Mouse (Mus musculus) intestine, embryonic 15.5 days (tissue): ENCODE data around the gene Bri3. TPM values are rescaled to one million over a fixed set of nuclear protein-coding genes. Genes with fewer than 3 reads are reported as not detected.
A peak's percentile ranks its signal among the peaks of the same experiment; 100 is the strongest.

Experiments
- ATAC-seq: fragments of 200-750 bp; cut with Nextera tagmentation; 2 replicates; pipeline ENCODE4 v1.8.0; 2017; ENCODE audit warnings: moderate TSS enrichment, moderate library complexity
- H3K27ac ChIP-seq: fragments of 300-500 bp; sonication (generic); 2 replicates; pipeline ENCODE4 v1.5.1; 2015; ENCODE audit warnings: mild to moderate bottlenecking, inconsistent platforms
- H3K27me3 ChIP-seq: fragments of 300-500 bp; sonication (generic); replicated peaks from 2 replicates; pipeline ENCODE4 v1.6.1; 2015; ENCODE audit warnings: inconsistent platforms
- H3K36me3 ChIP-seq: fragments of 300-500 bp; sonication (generic); 2 replicates; pipeline ENCODE4 v1.6.1; 2015; ENCODE audit warnings: inconsistent platforms
- H3K4me1 ChIP-seq: fragments of 300-500 bp; sonication (generic); replicated peaks from 2 replicates; pipeline ENCODE4 v1.6.1; 2015; ENCODE audit warnings: inconsistent platforms
- H3K4me2 ChIP-seq: fragments of 300-500 bp; sonication (generic); replicated peaks from 2 replicates; pipeline ENCODE4 v1.6.1; 2015; ENCODE audit warnings: mild to moderate bottlenecking, inconsistent platforms
- H3K4me3 ChIP-seq: fragments of 300-500 bp; sonication (generic); replicated peaks from 2 replicates; pipeline ENCODE4 v1.5.1; 2015; ENCODE audit warnings: inconsistent platforms
- H3K9ac ChIP-seq: fragments of 300-500 bp; sonication (generic); 2 replicates; pipeline ENCODE4 v1.6.1; 2015; ENCODE audit warnings: inconsistent platforms
- H3K9me3 ChIP-seq: fragments of 300-500 bp; sonication (generic); 2 replicates; pipeline ENCODE4 v1.6.1; 2016; ENCODE audit warnings: inconsistent platforms
- WGBS: fragments of 180-500 bp; shearing (Covaris S2); methylation state at CpG from one replicate; pipeline ENCODE4 v1.1.7; 2015; 5-methylcytosine and 5-hydroxymethylcytosine counted together
- polyA plus RNA-seq: library from polyadenylated mRNA; unstranded; fragments of >200 nt; fragmentation: Nextera tagmentation; extraction: Ambion mirVana; gene quantifications from 2 replicates; pipeline ENCODE4 v1.2.1, GENCODE M21; 2015

Bri3 gene
- polyA plus RNA-seq, 1 experiment from 2014 or later = 133 TPM

DNA sequence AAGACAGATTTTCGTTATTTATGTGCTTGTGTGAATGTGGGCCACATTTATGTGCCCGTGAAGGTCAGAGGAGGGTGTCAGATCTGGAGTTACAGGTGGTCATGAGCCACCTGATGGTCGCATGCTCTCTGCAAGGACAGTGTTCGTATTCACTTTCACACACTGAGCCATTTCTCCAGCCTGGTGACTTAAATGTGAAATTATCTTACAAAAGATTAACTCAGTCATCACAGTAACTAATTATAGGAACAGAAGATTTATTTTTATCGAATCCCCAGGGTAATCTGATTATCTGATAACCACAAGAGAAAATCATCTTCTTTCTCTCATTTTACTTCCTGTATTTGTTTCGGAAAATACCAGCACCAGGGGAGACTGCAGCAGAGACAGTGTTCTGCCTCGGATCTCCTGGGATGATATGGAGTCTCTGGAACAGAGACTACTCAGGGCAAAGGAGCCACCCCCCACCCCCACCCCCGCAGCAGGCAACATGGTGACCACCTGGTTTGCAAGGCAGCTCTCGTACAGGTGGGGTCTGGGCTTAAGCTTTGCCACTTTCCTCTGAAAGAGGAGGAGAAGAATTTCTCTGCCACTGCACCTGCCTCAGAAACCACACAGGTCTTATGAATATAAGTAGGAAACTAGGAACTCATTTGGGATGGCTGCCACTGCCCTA lies 42.5 kb downstream of the Bri3 start:
- WGBS = 68% methylated on average over 9 of the region's 9 CpGs
- no peak overlapping the region for H3K9ac ChIP-seq
- ATAC-seq = no peak
- H3K4me2 ChIP-seq = no peak overlapping the region
- H3K4me1 ChIP-seq = peaks cover 3% of the 10 kb centered on the region; the same call in 1 of the 2 replicates
- no peaks in the 10 kb centered on the region for H3K9me3 ChIP-seq
- H3K4me3 ChIP-seq = no peak overlapping the region
- H3K27ac ChIP-seq = no peak overlapping the region
- no peaks in the 10 kb centered on the region for H3K36me3 ChIP-seq
- H3K27me3 ChIP-seq = no peaks in the 10 kb centered on the region

DNA sequence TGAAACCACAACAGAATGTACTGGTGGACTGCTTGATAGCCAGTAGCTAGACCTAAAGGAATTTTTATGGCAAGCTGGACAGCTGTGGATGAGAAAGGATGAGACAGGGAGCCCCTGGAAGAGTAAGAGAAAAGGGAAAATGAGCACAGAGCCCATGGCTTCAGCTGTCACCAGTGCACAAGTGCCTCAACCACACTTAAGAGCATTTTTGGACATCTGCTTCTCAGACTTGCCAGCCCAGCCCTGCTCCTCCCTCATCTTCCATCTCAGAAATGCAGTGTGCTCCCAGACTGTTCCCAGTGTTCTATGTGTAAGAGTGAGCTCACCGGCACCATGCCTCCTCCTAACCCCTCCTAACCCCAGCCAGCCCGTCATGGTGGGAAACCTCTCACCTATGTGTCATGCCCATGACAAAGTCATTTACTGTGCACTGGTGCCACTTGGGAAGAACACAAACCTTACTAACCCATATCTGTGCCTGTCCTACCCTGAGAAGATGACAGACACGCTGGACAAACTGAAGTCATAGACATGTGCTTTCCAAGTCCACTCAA lies 43.1 kb downstream of the Bri3 start:
- Histone ChIP-seq H3K27me3 (no peaks in the 10 kb centered on the region), H3K4me3 (no peak overlapping the region), H3K9me3 (no peaks in the 10 kb centered on the region), H3K4me1 (peaks cover 3% of the 10 kb centered on the region; the same call in 1 of the 2 replicates), H3K36me3 (no peaks in the 10 kb centered on the region), H3K4me2 (no peak overlapping the region), H3K9ac (no peak overlapping the region), H3K27ac (no peak overlapping the region)
- ATAC-seq = no peak
- WGBS = 85% methylated on average over 3 of the region's 3 CpGs

DNA sequence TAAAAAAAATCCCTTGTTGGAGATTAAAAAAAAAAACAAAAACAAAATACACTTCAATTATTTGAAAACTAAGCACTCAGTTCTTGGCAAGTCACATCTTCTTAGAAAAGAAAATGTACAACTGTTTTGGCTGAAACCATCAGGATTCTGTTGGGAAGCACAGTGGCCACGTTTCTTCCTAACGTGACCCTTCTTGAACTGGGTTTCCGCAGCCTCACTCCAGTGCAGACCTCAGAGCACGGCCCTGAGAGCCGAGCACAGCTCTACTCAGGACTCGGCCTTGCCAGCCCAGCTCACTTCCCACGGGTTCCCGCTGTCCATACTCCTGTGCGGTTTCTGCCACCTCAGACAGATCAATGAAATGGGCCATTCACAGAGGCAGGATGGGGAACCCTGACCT lies 44.2 kb downstream of the Bri3 start:
- no peak overlapping the region for H3K4me2 ChIP-seq
- no peak overlapping the region for H3K9ac ChIP-seq
- H3K9me3 ChIP-seq = no peaks in the 10 kb centered on the region
- no peak overlapping the region for H3K27ac ChIP-seq
- H3K4me3 ChIP-seq = no peak overlapping the region
- H3K36me3 ChIP-seq = no peaks in the 10 kb centered on the region
- peaks cover 3% of the 10 kb centered on the region; the same call in 1 of the 2 replicates for H3K4me1 ChIP-seq
- 84% methylated on average over 9 of the region's 9 CpGs for whole genome bisulfite sequencing
- ATAC-seq = no peak
- no peaks in the 10 kb centered on the region for H3K27me3 ChIP-seq

DNA sequence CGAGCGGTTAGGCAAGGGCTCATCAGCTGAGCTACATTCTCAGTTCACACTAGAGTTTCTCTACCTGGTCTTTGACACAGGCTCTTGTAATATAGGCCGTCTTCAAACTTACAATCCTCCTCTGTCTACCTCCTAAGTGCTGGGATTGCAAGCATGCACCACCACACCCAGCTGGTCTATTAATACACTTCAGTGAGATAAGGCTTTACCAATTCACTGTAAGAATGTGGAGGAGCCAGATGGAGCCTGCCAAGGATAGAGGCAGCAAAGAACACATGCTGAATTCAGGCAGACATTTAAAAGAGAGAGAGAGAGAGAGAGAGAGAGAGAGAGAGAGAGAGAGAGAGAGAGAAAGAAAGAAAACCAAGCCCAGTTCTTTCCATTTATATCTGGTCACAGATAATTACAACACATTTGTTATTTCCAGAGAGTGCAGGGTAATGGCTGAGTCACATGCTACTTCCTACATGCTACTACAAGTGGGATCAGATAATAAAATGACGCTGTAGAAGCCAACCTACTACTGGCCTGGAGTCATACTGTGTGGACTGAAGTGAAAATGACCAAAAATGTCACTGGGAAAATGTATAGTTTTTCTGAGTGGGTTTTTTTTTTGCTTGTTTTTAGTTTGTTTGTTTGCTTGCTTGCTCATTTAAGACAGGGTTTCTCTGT lies 45.7 kb downstream of the Bri3 start:
- H3K4me1 ChIP-seq = peaks cover 3% of the 10 kb centered on the region; the same call in 1 of the 2 replicates
- no peak overlapping the region for H3K27ac ChIP-seq
- no peak overlapping the region for H3K4me3 ChIP-seq
- no peak overlapping the region for H3K4me2 ChIP-seq
- no peaks in the 10 kb centered on the region for H3K27me3 ChIP-seq
- no peaks in the 10 kb centered on the region for H3K36me3 ChIP-seq
- no peak overlapping the region for H3K9ac ChIP-seq
- WGBS = 73% methylated on average over 4 of the region's 4 CpGs
- H3K9me3 ChIP-seq = no peaks in the 10 kb centered on the region
- ATAC-seq = peak; percentile 89

DNA sequence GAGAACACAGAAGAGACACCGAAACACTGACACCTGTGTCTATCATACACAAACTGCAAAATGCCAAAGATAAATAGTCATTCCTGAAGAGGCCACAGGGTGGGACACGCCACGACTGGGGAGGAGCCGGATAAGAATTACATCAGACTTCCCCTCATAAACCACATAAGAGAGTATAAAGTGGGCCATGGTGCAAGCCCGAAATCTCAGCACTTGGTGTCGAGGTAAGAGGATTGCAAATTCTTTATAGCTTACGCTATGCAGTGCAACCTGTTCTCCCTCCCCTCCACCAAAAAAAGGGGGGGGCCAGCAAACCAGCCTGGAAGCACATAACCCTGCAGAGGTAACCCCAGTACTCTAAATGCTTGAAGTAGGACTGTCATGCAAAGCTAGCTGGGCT lies 50.7 kb downstream of the Bri3 start:
- 50% methylated on average over 7 of the region's 7 CpGs for WGBS
- no peaks in the 10 kb centered on the region for H3K9me3 ChIP-seq
- no peaks in the 10 kb centered on the region for H3K4me1 ChIP-seq
- H3K27me3 ChIP-seq = no peaks in the 10 kb centered on the region
- H3K9ac ChIP-seq = no peak overlapping the region
- H3K4me2 ChIP-seq = no peak overlapping the region
- no peak overlapping the region for H3K27ac ChIP-seq
- H3K4me3 ChIP-seq = no peak overlapping the region
- ATAC-seq = peak; percentile 43; the same call in 1 of the 2 replicates
- H3K36me3 ChIP-seq = no peaks in the 10 kb centered on the region

DNA sequence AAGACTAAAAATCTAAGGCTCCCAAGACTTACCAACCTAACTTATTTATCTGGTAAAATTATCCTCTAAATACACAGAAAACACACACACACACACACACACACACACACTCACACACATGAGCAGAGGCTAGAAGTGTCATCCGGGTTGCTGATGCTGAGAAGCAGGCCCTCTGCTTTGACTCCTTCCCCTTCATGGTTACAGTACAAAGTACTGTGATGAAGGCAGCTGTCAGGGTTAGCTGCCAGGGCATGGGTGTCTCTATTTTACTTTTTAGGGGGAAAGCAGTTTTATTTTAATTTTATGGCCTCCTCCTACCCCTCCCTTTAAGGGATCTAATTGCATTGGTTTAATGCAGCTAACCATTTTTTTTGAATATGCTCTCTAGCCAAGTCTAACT lies 51.1 kb downstream of the Bri3 start:
- ATAC-seq = no peak
- Histone ChIP-seq H3K9me3 (no peaks in the 10 kb centered on the region), H3K4me2 (no peak overlapping the region), H3K27me3 (no peaks in the 10 kb centered on the region), H3K4me1 (no peaks in the 10 kb centered on the region), H3K27ac (0 out of 2 replicates have a peak overlapping the region, but pooled peaks have one; percentile 45), H3K36me3 (no peaks in the 10 kb centered on the region), H3K9ac (no peak overlapping the region), H3K4me3 (no peak overlapping the region)
- WGBS = 64% methylated on average over 1 of the region's 1 CpGs

DNA sequence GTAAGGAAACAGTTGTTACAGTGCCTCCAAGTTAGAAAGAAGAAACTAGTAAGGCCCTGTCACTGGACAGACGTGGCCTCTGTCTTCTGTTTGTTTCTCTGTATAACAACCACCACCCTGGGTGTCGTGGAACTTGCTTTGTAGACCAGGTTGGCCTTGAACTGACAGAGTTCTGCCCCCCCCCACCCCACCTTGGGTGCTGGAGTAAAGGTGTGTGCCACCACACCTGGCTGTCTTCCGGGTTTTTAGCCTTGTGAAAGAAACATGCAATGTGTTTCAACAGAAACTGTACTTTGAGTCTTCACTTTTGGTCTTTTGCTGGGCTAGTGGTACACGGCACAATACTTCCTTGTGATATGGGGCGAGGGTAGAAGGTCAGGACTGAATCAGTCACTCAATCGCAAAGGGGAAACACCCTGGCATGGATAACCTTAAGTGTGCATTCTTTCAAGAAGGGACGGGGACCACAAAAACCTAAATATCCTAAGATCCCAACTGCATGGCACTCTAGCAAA lies 51.9 kb downstream of the Bri3 start:
- 63% methylated on average over 7 of the region's 7 CpGs for WGBS
- Histone ChIP-seq H3K9me3 (no peaks in the 10 kb centered on the region), H3K9ac (no peak overlapping the region), H3K27ac (peak overlapping the region; percentile 71), H3K27me3 (no peaks in the 10 kb centered on the region), H3K4me3 (no peak overlapping the region), H3K4me1 (no peaks in the 10 kb centered on the region), H3K36me3 (no peaks in the 10 kb centered on the region), H3K4me2 (no peak overlapping the region)
- peak; percentile 88 for ATAC-seq

DNA sequence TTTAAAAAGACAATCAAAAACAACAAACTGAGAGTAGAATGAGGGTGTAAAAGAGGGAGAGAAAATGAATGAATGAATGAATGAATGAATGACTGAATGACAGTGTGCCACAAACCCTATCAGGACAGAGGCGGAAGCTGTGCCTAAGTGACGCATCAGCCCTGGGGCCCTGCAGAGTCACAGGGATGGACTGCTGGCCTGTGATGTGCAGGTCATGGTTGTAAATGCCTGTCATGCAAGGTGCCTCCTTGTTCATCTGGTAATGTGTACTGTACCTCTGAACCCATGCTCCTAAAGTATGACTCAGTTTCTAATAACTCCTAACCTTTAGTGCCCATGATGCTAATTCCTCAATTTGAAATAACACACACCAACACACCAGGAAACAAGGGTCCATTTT lies 58.8 kb downstream of the Bri3 start:
- Histone ChIP-seq H3K27ac (no peak overlapping the region), H3K4me2 (no peak overlapping the region), H3K4me3 (no peak overlapping the region), H3K36me3 (no peaks in the 10 kb centered on the region), H3K9me3 (no peaks in the 10 kb centered on the region), H3K4me1 (no peaks in the 10 kb centered on the region), H3K27me3 (no peaks in the 10 kb centered on the region), H3K9ac (no peak overlapping the region)
- ATAC-seq = peak; percentile 69; the same call in 1 of the 2 replicates
- WGBS = 80% methylated on average over 2 of the region's 2 CpGs

DNA sequence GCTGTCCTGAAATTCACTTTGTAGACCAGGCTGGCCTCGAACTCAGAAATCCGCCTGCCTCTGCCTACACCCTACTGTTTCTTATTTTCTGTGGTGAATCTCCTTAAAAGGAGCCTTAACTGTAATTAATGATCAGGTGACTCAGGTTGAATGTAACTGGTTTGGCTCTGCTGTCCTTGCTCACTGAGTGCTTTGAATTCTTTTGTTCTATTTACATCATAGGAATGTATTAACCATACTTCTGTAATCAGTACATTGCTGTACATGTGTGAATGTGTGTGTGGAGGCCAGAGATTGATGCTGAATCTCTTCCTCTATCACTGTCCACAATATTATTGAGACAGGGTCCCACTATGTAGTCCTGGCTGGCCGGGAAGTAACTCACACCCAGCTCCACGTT lies 64.7 kb downstream of the Bri3 start:
- H3K9ac ChIP-seq = no peak overlapping the region
- H3K27ac ChIP-seq = no peak overlapping the region
- no peak for ATAC-seq
- WGBS = 76% methylated on average over 4 of the region's 4 CpGs
- no peaks in the 10 kb centered on the region for H3K36me3 ChIP-seq
- no peak overlapping the region for H3K4me2 ChIP-seq
- H3K27me3 ChIP-seq = no peaks in the 10 kb centered on the region
- peaks cover 8% of the 10 kb centered on the region; the same call in 1 of the 2 replicates for H3K4me1 ChIP-seq
- no peak overlapping the region for H3K4me3 ChIP-seq
- no peaks in the 10 kb centered on the region for H3K9me3 ChIP-seq

DNA sequence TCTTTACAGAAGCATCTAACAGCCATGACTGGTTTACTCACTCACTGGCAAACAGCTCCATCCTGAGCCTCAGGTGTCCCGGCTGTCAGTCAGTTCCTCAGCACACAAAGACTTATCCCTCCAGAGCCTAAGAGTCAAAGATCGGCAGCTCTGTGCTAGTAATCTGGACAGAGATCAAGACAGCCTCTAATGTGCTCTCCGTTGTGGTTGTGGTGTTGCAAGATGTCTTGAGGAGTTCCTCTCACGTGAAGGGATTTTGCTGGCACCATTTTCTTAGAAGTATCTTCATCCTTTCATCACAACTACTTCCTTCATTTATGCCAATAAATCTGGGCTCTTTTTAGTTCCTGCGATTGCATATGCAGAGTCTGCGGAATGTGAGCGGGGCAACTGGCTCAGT lies 67.9 kb downstream of the Bri3 start:
- 71% methylated on average over 7 of the region's 7 CpGs for WGBS

DNA sequence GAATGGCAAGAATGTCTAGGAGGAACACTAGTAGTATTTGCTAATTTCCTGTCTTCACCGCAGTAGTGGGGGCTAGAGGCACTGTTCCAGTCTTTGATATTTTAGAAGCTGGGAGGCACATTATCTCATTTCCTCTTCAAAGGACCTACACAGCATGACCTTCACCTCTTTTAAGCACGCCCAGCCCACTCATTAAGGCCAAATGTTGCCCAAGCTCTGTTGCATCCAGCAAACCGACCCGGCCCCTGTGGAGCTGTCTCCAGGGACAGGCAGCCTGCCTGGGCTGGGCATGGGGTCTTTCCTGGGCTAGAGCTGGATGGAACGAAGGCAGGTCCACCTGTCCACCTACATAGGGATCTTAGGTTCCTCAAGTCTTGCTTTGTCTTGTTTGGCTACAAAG lies 69.1 kb downstream of the Bri3 start:
- Histone ChIP-seq H3K4me2 (no peak overlapping the region), H3K36me3 (no peaks in the 10 kb centered on the region), H3K9ac (no peak overlapping the region), H3K27me3 (no peaks in the 10 kb centered on the region), H3K4me1 (peaks cover 28% of the 10 kb centered on the region), H3K4me3 (no peak overlapping the region), H3K27ac (peak overlapping the region; percentile 66), H3K9me3 (no peaks in the 10 kb centered on the region)
- ATAC-seq = peak; percentile 10; the same call in 1 of the 2 replicates
- WGBS = 25% methylated on average over 5 of the region's 5 CpGs

More for the DNA sequence above, 67.9 kb downstream of the Bri3 start:
- no peak overlapping the region for H3K9ac ChIP-seq
- H3K27ac ChIP-seq = no peak overlapping the region
- no peaks in the 10 kb centered on the region for H3K9me3 ChIP-seq
- H3K4me2 ChIP-seq = no peak overlapping the region
- no peaks in the 10 kb centered on the region for H3K36me3 ChIP-seq
- no peaks in the 10 kb centered on the region for H3K27me3 ChIP-seq
- H3K4me1 ChIP-seq = peaks cover 21% of the 10 kb centered on the region
- no peak overlapping the region for H3K4me3 ChIP-seq
- ATAC-seq = no peak

DNA sequence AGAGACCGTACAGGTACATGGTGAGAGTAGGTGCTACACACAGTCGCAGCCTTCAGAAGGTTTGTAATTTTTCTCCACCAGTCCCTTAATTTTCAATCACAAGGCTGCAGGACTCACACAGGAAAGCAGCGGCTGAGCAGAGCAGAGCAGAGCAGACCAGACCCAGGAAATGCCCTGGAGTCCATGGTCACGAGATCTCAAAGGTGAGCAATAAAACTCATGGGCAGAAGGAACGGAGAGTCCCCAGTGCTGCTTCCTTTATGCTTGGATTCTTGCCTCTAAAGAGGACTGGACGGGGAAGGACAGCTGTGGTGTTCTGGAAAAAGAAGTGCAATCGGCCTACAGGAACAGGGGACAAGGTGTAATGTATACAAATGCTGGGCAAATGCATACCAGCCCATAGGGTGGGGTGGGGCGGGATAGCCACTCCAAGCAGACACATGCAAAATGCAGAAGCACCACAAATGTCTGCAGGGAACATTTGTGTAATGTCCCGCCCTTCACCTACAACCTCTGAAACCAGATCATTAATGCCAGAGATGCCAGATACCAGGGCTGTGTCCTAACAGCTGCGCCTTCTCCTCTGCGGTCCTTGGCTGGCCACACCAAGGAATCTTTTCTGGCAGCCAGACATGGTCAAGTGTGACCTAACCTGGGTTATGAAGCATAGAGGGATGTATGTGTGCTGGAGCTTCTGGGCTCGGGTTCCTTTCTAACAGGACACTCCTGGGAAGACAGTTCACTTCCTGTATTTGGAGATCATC lies 70.7 kb downstream of the Bri3 start:
- no peak overlapping the region for H3K9ac ChIP-seq
- peak; percentile 60 for ATAC-seq
- no peaks in the 10 kb centered on the region for H3K9me3 ChIP-seq
- H3K27me3 ChIP-seq = no peaks in the 10 kb centered on the region
- peak overlapping the region; percentile 73 for H3K27ac ChIP-seq
- H3K4me1 ChIP-seq = peaks cover 34% of the 10 kb centered on the region
- H3K4me2 ChIP-seq = no peak overlapping the region
- no peak overlapping the region for H3K4me3 ChIP-seq
- H3K36me3 ChIP-seq = no peaks in the 10 kb centered on the region
- 53% methylated on average over 12 of the region's 12 CpGs for WGBS
